Mouse (Mus musculus) kidney, adult 8-10 months (tissue): Measurements from ENCODE around the gene Gng4.
"Not testable (repeated sequence)": the region's sequence is repeated elsewhere in the genome, so short reads cannot be mapped to it uniquely, and the experiment has no call there.

Experiments used
- DNase-seq, 2 experiments: peaks; one replicate each; pipeline ENCODE4 v3.0.0; 2022

Gng4 gene

GRCm38 (mm10) chr13:13783894-13784419 lies at the start of gene Gng4:
TSS of gene Gng4 (plus strand) at chr13:13784059.
- DNase-seq, result peak in 1 of 2 experiments; percentile 4

GRCm38 (mm10) chr13:13739232-13739631 lies 44.6 kb upstream of the Gng4 start:
- no peak for DNase-seq

GRCm38 (mm10) chr13:13745911-13746310 lies 37.9 kb upstream of the Gng4 start:
- DNase-seq, result no peak

- DNase-seq, result no peak
Measured at GRCm38 (mm10) chr13:13775778-13776494, 7.9 kb upstream of the Gng4 start.

- DNase-seq, result no peak
Measured at GRCm38 (mm10) chr13:13777052-13777451, 6.8 kb upstream of the Gng4 start.

- no peak for DNase-seq
Measured at GRCm38 (mm10) chr13:13777696-13778095, 6.2 kb upstream of the Gng4 start.

- no peak for DNase-seq
Measured at GRCm38 (mm10) chr13:13778837-13779458, 4.9 kb upstream of the Gng4 start.

GRCm38 (mm10) chr13:13780271-13780670 lies 3.6 kb upstream of the Gng4 start:
- DNase-seq, result no peak

- no peak for DNase-seq
Measured at GRCm38 (mm10) chr13:13781026-13781425, 2.8 kb upstream of the Gng4 start.

- DNase-seq, result no peak
Measured at GRCm38 (mm10) chr13:13783296-13783695, 563 bp upstream of the Gng4 start.

GRCm38 (mm10) chr13:13784420-13784936 lies 619 bp downstream of the Gng4 start:
- no peak for DNase-seq

GRCm38 (mm10) chr13:13784981-13785783 lies 1.3 kb downstream of the Gng4 start:
- DNase-seq, result no peak

GRCm38 (mm10) chr13:13786971-13787370 lies 3.1 kb downstream of the Gng4 start:
- no peak for DNase-seq

GRCm38 (mm10) chr13:13788070-13788469 lies 4.2 kb downstream of the Gng4 start:
- DNase-seq, result no peak

GRCm38 (mm10) chr13:13791981-13792380 lies 8.1 kb downstream of the Gng4 start:
- DNase-seq, result no peak

GRCm38 (mm10) chr13:13795166-13795832 lies 11.4 kb downstream of the Gng4 start:
- no peak for DNase-seq

GRCm38 (mm10) chr13:13796082-13796481 lies 12.2 kb downstream of the Gng4 start:
- no peak for DNase-seq

GRCm38 (mm10) chr13:13797816-13798215 lies 14.0 kb downstream of the Gng4 start:
- not testable (repeated sequence) for DNase-seq

- no peak for DNase-seq
Measured at GRCm38 (mm10) chr13:13798775-13799174, 14.9 kb downstream of the Gng4 start.

GRCm38 (mm10) chr13:13808337-13809132 lies 24.7 kb downstream of the Gng4 start:
- DNase-seq, result no peak

- DNase-seq, result no peak
Measured at GRCm38 (mm10) chr13:13810885-13811284, 27.0 kb downstream of the Gng4 start.

- no peak for DNase-seq
Measured at GRCm38 (mm10) chr13:13818696-13819095, 34.8 kb downstream of the Gng4 start.
